Mouse (Mus musculus): Measurements from ENCODE around the gene Lrrn4. TPM values are rescaled to one million over a fixed set of nuclear protein-coding genes. Genes with fewer than 3 reads are reported as not detected.

Gene Lrrn4
- polyA plus RNA-seq, 1 experiment from 2014 or later: 13.7 TPM

DNA sequence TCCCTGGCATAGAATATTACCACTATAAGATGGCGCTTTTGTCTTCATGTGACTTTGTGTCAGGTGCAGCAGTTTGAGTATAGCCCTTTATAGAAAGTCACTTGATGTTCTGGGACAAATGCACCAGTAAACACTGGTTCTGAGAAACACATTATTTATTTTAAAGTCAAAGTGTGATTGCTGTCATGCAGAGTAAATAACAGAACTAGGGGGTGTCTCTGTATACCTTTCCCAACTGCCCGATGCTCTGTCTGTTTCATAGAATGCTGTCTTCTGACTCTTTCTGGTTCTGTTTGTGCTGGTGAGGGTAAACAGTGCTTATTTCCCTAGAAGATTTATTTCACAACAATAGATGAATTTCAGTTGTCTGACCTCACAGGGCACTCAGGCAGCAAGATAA, 17.4 kb downstream of the Lrrn4 start:
- WGBS: 87% methylated on average over 2 of the region's 2 CpGs
- Histone ChIP-seq H3K27me3 (replicated peaks) (no peaks in the 10 kb centered on the region), H3K27ac (no peak overlapping the region), H3K36me3 (peaks cover 15% of the 10 kb centered on the region; the same call in 1 of the 2 replicates), H3K4me2 (no peak overlapping the region), H3K4me1 (no peaks in the 10 kb centered on the region), H3K4me3 (replicated peaks) (no peak overlapping the region), H3K9ac (no peak overlapping the region), H3K9me3 (no peaks in the 10 kb centered on the region)
- no peak for ATAC-seq (ENCODE audit: insufficient read depth, low FRiP score, low read depth)

DNA sequence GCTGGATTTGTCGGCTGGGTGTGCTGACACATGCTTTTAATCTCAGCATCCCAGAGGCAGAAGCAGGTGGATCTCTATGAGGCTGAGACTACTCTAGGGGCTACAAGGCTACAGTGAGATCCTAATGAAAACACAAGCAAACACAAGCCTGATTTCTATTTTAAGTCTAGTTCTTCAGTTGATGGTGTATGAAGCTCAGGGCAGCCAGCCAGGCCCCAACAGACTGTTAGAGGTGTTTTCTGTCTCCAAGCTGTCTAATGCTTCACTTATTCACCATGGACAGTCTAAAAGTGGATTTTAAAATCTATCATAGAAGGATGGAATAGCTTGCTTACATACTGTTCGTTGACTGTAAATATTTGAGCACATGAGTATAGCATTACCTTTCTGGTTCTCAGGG, 19.2 kb downstream of the Lrrn4 start:
- Histone ChIP-seq H3K4me2 (no peak overlapping the region), H3K4me3 (replicated peaks) (no peak overlapping the region), H3K9ac (no peak overlapping the region), H3K27ac (no peak overlapping the region), H3K36me3 (0 out of 2 replicates have a peak, but pooled peaks cover 6% of the 10 kb centered on the region), H3K4me1 (no peaks in the 10 kb centered on the region), H3K9me3 (no peaks in the 10 kb centered on the region), H3K27me3 (replicated peaks) (no peaks in the 10 kb centered on the region)
- ATAC-seq (ENCODE audit: insufficient read depth, low FRiP score, low read depth): no peak
- 90% methylated on average over 2 of the region's 2 CpGs for WGBS

DNA sequence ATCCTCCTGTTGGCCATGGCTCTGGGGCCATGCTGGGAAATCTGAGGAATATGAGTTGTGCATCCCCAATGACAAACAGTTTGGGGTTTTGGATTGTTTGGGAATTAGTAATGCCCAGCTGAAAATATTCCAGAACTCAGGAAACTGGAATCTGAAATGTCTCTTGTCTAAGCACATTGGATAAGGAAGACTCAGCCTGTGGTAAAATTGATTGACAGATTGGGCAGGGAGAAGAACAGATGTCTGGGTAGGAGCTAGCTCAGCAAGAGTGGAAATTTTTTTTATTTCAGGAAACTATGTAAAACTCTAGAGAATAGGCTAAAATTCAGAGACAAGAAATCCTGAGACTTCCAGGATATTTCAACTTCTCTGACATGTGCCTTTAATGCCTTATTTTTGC, 20.3 kb downstream of the Lrrn4 start:
- H3K9ac ChIP-seq: no peak overlapping the region
- no peak for ATAC-seq (ENCODE audit: insufficient read depth, low FRiP score, low read depth)
- no peaks in the 10 kb centered on the region for H3K4me1 ChIP-seq

DNA sequence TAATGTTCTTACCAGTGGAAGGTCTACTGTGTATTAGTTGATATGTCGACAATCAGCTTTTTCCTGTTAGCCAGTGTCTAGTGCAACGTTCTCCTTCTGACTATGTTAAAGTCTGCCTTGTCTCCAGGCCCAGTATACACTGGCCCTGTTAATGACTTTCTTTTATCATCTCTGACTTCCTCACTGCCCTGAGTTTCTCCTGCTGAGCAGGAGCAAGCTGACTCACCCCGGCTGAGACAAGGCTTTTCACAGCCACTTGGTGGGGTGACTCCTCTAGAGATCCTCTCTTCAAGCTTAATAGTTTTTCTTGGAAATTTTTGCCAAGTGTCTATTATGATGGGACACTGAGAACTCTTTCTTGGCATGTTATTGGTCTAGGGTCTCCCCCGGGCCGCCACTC, 24.4 kb downstream of the Lrrn4 start:
- no peak for ATAC-seq (ENCODE audit: insufficient read depth, low FRiP score, low read depth)
- Histone ChIP-seq H3K4me2 (no peak overlapping the region), H3K9ac (no peak overlapping the region), H3K36me3 (no peaks in the 10 kb centered on the region), H3K27ac (no peak overlapping the region), H3K4me1 (no peaks in the 10 kb centered on the region), H3K27me3 (replicated peaks) (no peaks in the 10 kb centered on the region), H3K9me3 (no peaks in the 10 kb centered on the region), H3K4me3 (replicated peaks) (no peak overlapping the region)
- WGBS: 77% methylated on average over 5 of the region's 5 CpGs

More for the DNA sequence above, 20.3 kb downstream of the Lrrn4 start:
- Histone ChIP-seq H3K4me3 (replicated peaks) (no peak overlapping the region), H3K27ac (no peak overlapping the region), H3K9me3 (no peaks in the 10 kb centered on the region), H3K36me3 (0 out of 2 replicates have a peak, but pooled peaks cover 2% of the 10 kb centered on the region), H3K4me2 (no peak overlapping the region), H3K27me3 (replicated peaks) (no peaks in the 10 kb centered on the region)

DNA sequence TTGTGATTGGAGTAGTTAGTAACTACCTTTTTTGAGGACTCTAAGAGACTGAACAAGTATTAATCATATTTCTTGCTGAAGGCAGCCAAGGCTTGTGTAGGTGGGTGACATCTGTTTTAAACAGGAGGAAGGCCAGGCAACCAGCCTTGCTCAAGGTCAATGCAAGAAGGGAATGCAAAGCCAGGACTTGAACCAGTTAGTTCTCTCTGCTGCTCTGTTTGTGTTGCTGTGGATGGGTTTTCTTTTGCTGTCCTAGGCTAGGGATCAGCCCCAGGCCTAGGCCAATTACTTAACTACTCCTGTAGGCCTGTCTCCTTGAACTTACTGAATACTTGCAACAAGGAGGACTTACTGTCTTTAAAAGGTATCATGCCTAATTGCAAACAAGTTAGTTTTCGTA, 27.6 kb downstream of the Lrrn4 start:
- Histone ChIP-seq H3K9me3 (no peaks in the 10 kb centered on the region), H3K4me3 (replicated peaks) (no peak overlapping the region), H3K36me3 (no peaks in the 10 kb centered on the region), H3K4me2 (no peak overlapping the region), H3K27ac (no peak overlapping the region), H3K4me1 (peaks cover 3% of the 10 kb centered on the region; the same call in 1 of the 2 replicates), H3K27me3 (replicated peaks) (no peaks in the 10 kb centered on the region), H3K9ac (no peak overlapping the region)
- WGBS: 93% methylated on average over 1 of the region's 1 CpGs
- no peak for ATAC-seq (ENCODE audit: insufficient read depth, low FRiP score, low read depth)

DNA sequence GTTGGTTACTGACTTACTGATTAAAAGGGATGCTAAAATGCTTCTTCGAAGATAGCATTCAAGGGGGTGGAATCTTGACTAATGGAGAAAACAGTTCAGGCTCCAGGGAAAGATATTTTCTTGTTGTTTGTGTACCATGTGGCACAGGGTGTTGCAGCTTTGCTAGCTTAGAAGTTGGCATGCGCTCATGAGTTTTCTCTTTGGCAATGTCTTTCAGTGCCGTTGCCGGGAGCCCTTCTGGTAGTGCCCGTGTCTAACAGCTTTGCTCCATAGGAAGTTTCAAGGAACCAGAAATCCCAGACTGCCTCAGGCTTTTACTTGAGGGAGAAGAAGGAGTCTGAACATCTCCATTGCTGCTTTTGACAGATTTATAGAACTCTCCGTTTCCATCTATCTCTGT, 31.6 kb downstream of the Lrrn4 start:
- no peak for ATAC-seq (ENCODE audit: insufficient read depth, low FRiP score, low read depth)
- Histone ChIP-seq H3K4me3 (replicated peaks) (no peak overlapping the region), H3K9me3 (no peaks in the 10 kb centered on the region), H3K4me2 (no peak overlapping the region), H3K36me3 (no peaks in the 10 kb centered on the region), H3K4me1 (peaks cover 11% of the 10 kb centered on the region), H3K27me3 (replicated peaks) (no peaks in the 10 kb centered on the region), H3K9ac (no peak overlapping the region), H3K27ac (no peak overlapping the region)
- 92% methylated on average over 6 of the region's 6 CpGs for WGBS

DNA sequence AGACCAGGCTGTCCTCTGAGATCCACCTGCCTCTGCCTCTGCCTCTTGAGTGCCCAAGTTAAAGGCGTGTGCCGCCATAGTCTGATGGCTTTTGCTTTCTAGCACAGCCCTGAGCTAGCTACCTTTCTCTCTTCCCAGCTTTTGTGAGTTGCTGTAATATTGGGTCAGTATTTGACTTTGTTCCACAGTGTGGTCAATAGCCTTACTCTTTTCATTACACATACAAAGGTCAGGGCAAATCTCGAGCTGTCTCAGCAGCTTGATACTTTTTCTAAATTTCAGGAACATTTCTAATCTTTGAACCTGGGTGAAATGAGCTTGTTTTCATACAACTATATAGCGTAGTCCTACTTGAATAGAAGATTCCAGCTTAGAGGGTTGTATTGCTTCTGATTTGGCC, 32.3 kb downstream of the Lrrn4 start:
- Histone ChIP-seq H3K4me3 (replicated peaks) (peak overlapping the region; percentile 98; the same call in 1 of the 2 replicates), H3K27ac (no peak overlapping the region), H3K36me3 (no peaks in the 10 kb centered on the region), H3K27me3 (replicated peaks) (no peaks in the 10 kb centered on the region), H3K4me1 (peaks cover 11% of the 10 kb centered on the region), H3K9ac (no peak overlapping the region), H3K4me2 (peak overlapping the region; percentile 73), H3K9me3 (no peaks in the 10 kb centered on the region)
- 85% methylated on average over 4 of the region's 4 CpGs for WGBS
- no peak for ATAC-seq (ENCODE audit: insufficient read depth, low FRiP score, low read depth)

DNA sequence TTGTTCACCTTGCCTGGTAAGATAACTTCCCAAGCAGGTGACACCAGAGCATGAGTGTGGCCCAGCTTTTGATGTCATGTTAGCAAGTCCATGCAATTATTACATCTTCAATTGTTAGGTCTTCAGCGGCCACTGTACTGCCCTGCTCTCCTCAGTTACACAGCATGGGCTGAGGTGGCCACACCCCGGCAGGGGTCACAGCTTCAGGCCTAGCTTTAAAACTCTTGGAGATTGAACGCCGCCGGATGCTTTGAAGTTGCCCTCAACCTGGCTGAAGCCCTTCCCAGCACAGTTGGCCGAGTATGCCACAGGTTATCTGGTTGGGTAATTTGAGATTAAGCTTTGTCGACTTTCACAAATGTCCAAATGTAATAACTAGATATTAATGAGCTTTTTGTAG, 33.1 kb downstream of the Lrrn4 start:
- Histone ChIP-seq H3K27me3 (replicated peaks) (no peaks in the 10 kb centered on the region), H3K4me2 (peak overlapping the region; percentile 73), H3K9me3 (no peaks in the 10 kb centered on the region), H3K27ac (no peak overlapping the region), H3K36me3 (no peaks in the 10 kb centered on the region), H3K4me3 (replicated peaks) (peak overlapping the region; percentile 98), H3K4me1 (peaks cover 11% of the 10 kb centered on the region), H3K9ac (peak overlapping the region; percentile 96; the same call in 1 of the 2 replicates)
- no peak for ATAC-seq (ENCODE audit: insufficient read depth, low FRiP score, low read depth)
- 21% methylated on average over 7 of the region's 7 CpGs for WGBS

DNA sequence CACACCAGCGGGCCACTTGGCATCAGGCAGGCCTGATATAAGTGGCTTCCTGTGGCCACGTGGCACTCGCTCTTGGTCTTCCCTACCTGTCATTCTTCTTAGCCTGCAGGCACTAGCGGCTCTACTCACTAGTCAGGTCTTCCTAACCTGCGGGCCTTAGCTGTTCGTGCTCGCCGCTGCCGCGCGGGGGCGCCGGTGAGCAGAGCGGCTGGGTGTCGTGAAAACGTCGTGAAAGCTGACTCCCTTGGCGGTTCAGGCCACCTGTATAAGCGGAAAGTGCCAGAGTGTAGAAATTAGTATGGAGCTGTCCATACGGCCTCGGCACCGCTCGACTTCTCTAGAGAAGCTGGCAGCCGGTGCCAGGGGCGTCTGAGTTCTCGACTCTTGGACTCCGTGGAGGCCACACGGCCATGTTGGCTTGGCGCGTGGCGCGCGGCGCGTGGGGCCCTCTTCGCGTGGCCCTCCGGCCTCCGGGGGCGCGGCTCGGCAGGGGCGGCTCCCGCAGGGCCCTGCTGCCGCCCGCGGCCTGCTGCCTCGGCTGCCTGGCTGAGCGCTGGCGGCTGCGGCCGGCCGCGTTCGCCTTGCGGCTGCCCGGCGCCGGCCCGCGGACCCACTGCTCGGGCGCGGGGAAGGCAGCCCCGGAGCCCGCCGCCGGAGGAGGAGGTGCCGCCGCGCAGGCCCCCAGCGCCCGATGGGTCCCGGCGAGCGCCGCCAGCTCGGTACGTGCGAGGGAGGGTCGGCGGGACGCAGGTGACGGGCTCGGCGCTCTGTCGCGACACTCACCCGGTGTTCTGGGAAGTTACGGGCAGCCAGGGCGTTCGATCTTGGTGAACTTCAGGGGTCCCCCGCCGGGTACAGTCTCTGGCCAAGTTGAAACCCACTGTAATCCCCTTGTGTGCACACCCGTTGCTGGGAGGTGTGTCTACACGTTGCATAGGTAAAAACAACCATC, 34.0 kb downstream of the Lrrn4 start, which contains the start of gene Crls1:
Gene Crls1, plus strand, starts transcription at position 260 of the 952 bp plus-strand sequence.
- peaks cover 11% of the 10 kb centered on the region for H3K4me1 ChIP-seq
- H3K4me2 ChIP-seq: peak within 1 kb of the TSS; percentile 73
- peak within 1 kb of the TSS; percentile 92 for H3K27ac ChIP-seq
- no peaks in the 10 kb centered on the region for H3K9me3 ChIP-seq
- H3K36me3 ChIP-seq: no peaks in the 10 kb centered on the region
- H3K4me3 ChIP-seq (replicated peaks): peak within 1 kb of the TSS; percentile 98
- under 1% methylated on average over 69 of the region's 96 CpGs for WGBS
- peak within 1 kb of the TSS; percentile 96 for H3K9ac ChIP-seq
- peak; percentile 90 for ATAC-seq (ENCODE audit: insufficient read depth, low FRiP score, low read depth)
- no peaks in the 10 kb centered on the region for H3K27me3 ChIP-seq (replicated peaks)

DNA sequence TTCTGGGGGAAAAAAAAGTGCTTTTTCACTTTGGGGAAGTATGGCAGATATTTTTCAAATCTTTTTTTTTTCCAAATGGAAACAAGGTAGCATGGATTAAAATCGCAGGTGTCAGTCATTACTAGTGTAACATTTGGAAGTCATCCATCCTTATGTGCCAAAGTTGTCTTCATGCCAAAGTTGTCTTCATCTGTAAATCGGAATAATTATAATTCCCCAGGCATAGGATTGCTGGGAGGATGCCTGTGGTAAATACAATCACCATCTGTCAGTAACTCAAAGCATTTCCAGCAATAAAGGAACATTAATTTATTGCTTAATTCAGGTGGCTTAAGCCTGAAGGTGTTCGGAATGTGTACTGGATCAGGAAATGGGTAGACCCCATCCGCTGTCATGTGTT, 39.6 kb downstream of the Lrrn4 start:
- Histone ChIP-seq H3K4me2 (no peak overlapping the region), H3K4me1 (no peaks in the 10 kb centered on the region), H3K9ac (no peak overlapping the region), H3K9me3 (no peaks in the 10 kb centered on the region), H3K36me3 (no peaks in the 10 kb centered on the region), H3K4me3 (replicated peaks) (no peak overlapping the region), H3K27ac (no peak overlapping the region), H3K27me3 (replicated peaks) (no peaks in the 10 kb centered on the region)
- no peak for ATAC-seq (ENCODE audit: insufficient read depth, low FRiP score, low read depth)
- 93% methylated on average over 4 of the region's 4 CpGs for WGBS
